Mouse (Mus musculus): ENCODE data around the gene Cep350. TPM values are rescaled to one million over a fixed set of nuclear protein-coding genes. Genes with fewer than 3 reads are reported as not detected.

The Cep350 gene
- total RNA-seq, 2 experiments from 2014 or later, result 28.7 to 40.0 TPM

DNA sequence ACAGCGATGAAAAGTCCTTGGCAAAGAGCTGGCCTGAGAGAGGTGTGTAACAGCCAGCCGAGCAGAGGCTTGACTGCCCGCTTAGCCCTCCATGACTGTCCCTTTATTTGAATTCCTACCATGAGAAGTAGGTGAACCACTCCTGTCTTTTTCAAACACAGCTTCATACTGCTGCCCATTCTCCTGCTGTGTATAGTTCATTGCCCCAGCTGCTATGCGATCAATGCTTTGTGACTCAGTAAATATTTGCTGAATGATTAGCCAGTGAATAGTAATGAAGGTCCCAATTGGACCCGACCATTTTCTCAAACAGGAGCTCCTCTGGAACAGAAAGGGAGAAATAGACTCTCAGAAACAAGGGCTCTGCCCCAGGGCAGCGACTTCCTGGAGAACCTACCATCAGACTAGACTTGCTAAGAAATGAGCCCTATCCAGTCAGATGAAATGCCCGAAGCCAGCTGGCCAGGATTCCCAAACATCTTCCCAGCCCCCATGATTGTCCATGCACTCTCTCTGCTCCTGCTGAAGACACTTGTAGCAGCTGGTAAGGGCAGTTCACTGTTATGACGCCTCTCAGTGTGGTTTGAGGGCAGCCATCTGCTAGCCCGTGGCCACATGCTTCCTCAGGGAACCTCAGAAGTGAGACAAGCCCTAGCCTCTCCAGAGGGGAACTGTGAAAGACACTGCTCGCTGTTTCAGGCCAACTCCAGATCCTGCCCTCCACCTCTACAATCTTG, 163.2 kb downstream of the Cep350 start:
- no peak for DNase-seq

DNA sequence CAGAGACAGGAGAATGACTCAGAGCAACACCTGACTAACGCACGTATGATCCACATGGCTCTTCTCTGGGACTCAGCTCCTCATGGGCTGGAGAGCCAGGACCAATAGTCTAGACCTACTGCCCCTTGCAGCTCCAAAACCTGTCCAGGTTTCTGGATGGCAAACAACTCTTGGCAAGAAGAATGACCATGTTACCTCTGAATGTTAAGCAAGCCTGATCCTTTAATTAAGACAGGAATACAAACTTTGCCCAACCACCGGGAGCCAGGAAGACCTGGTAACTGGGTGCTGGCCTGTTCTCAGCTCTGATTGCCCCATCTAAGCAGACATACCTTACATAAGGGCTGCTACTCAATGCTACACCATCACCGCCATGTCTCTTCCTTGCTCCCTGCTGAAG, 164.8 kb downstream of the Cep350 start:
- no peak for DNase-seq

GRCm38 (mm10) chr1:155805607-155806006, 167.4 kb downstream of the Cep350 start:
- DNase-seq, result peak; percentile 42

DNA sequence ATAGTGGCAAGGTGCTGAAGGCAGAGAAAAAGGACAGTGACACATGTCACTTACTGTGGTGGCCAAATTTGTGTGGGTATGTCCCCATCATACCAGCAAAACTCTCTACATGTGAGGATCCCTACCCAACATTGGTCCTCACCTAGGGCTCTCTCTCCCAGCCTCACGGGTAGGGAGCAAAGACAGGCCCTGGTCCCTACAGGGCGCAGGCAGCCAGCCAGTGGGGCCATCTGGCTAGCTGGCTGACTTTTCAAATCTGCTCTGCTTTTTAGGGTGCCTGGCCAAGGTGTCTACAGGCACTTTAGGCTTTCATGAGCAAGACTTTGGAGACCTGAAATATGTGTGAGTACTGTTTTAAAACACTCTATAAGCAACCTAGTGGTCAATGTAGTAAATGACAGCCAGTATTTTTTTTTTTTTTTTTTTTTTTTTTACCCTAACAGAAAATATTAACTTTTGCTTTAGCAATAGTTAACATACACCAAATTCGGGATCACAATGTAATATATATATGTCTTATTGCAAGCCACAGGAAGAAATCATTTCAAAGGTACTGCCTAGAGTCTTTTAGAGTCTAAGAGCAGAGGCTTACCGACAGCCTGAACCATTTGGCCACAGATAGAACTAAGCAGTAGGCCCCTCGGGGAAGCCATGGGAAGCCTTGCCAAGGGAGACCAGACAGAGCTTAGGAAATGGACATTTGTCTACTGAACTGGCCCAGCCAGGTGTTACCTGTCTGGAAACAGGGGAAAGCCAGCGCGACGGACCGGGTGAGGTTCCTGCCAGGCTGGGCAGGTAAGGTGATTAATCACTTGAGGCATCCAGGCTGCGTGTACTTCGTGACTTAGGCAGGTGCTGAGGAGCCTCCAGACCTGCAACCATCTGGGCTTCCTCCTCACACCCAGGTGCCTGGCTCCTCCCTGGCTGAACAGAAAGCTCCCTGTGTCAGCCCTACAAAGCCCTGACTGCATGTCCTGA, 171.8 kb downstream of the Cep350 start:
- no peak for DNase-seq

- no peak for DNase-seq
These were observed 175.1 kb downstream of the Cep350 start for GRCm38 (mm10) chr1:155798000-155798399.

GRCm38 (mm10) chr1:155797425-155797824, 175.6 kb downstream of the Cep350 start:
- DNase-seq, result no peak

GRCm38 (mm10) chr1:155796757-155797405, 176.2 kb downstream of the Cep350 start:
- no peak for DNase-seq

- peak; percentile 70 for DNase-seq
These were observed 177.2 kb downstream of the Cep350 start for GRCm38 (mm10) chr1:155795791-155796233.

Other genes starting within 250 kb of the Cep350 start
- not detected for gene Lhx4, start 221.6 kb downstream of the Cep350 start, total RNA-seq (2021)
- gene Qsox1, start 160.4 kb downstream of the Cep350 start, total RNA-seq (2021), result 10 to 100 TPM; 54.5 to 79.0 TPM
- 100 to 1,000 TPM; 103 to 106 TPM for gene Tor1aip2, start 62.1 kb upstream of the Cep350 start, total RNA-seq (2021)
- 10 to 100 TPM; 82.9 to 85.4 TPM for gene Tor1aip1, start 63.2 kb upstream of the Cep350 start, total RNA-seq (2021)
- gene Fam163a, start 231.8 kb upstream of the Cep350 start, total RNA-seq (2021), result 10 to 100 TPM; 10.4 to 14.3 TPM